Mouse (Mus musculus) cerebellum, postnatal 4 days (tissue): ENCODE measurements at regions not wholly inside any gene's neighbourhood (a gene's known extent, or its start where the extent isn't known, plus 50 kb on each side); places are given as distances from the start of the nearest gene placed in this dataset.
A peak's percentile ranks its signal among the peaks of the same experiment; 100 is the strongest.

Experiments used
- DNase-seq, 2 experiments: peaks; one replicate each; pipeline ENCODE4 v3.0.0; 2022; ENCODE audit warnings: low spot score in 2 of 2, mixed read lengths in 1 of 2

- DNase-seq = no peak
Measured at GRCm38 (mm10) chr3:19747361-19747760, 118.9 kb upstream of the 1700064H15Rik start.

- DNase-seq = no peak
Measured at GRCm38 (mm10) chr3:19751946-19752345, 123.5 kb upstream of the 1700064H15Rik start.

- DNase-seq = no peak
Measured at GRCm38 (mm10) chr3:19754011-19754410, 125.5 kb upstream of the 1700064H15Rik start.

GRCm38 (mm10) chr3:19754636-19755035, 126.2 kb upstream of the 1700064H15Rik start:
- DNase-seq = no peak

- no peak for DNase-seq
Measured at GRCm38 (mm10) chr3:19755136-19755535, 126.7 kb upstream of the 1700064H15Rik start.

- DNase-seq = no peak
Measured at GRCm38 (mm10) chr3:19798543-19799106, 158.2 kb upstream of the Cp start.

- DNase-seq = no peak
Measured at GRCm38 (mm10) chr3:19810034-19810433, 146.8 kb upstream of the Cp start.

GRCm38 (mm10) chr3:19824904-19825303, 131.9 kb upstream of the Cp start:
- no peak for DNase-seq

- DNase-seq = no peak
Measured at GRCm38 (mm10) chr3:19828518-19829246, 128.2 kb upstream of the Cp start.

- DNase-seq = no peak
Measured at GRCm38 (mm10) chr3:19829752-19830151, 127.1 kb upstream of the Cp start.

- no peak for DNase-seq
Measured at GRCm38 (mm10) chr3:19848031-19848735, 108.7 kb upstream of the Cp start.

GRCm38 (mm10) chr3:19848736-19849269, 108.1 kb upstream of the Cp start:
- no peak for DNase-seq

GRCm38 (mm10) chr3:19882623-19883022, 74.2 kb upstream of the Cp start:
- no peak for DNase-seq

- DNase-seq = no peak
Measured at GRCm38 (mm10) chr3:19888405-19888804, 68.4 kb upstream of the Cp start.

- no peak for DNase-seq
Measured at GRCm38 (mm10) chr3:19894258-19894629, 62.6 kb upstream of the Cp start.

- peak; percentile 96 to 97 for DNase-seq
Measured at GRCm38 (mm10) chr3:19894630-19895578, 62.0 kb upstream of the Cp start.

- no peak for DNase-seq
Measured at GRCm38 (mm10) chr3:19895755-19896154, 61.1 kb upstream of the Cp start.

- DNase-seq = no peak
Measured at GRCm38 (mm10) chr3:19897140-19897539, 59.7 kb upstream of the Cp start.

- no peak for DNase-seq
Measured at GRCm38 (mm10) chr3:19902226-19902625, 54.6 kb upstream of the Cp start.

GRCm38 (mm10) chr3:19904446-19905275, 52.2 kb upstream of the Cp start:
- peak in 1 of 2 experiments; percentile 38 for DNase-seq
